17 mouse cellular contexts compared by ENCODE assay signal in genomic region chr17:73163597-73163996, GRCm38 (mm10). TPM values are rescaled to one million over a fixed set of nuclear protein-coding genes. Genes with fewer than 3 reads are reported as not detected.
DNase-seq lines count a peak whose midpoint lies in the region; ATAC-seq and TF ChIP-seq lines count a peak whose summit lies in the region.
"Had no signal": no experiment of that assay in that cellular context is flagged by ENCODE, and none has a peak within 500 bp of the region (broad histone marks: within the 10 kb centered on the region; RNA-seq: fewer than 3 reads in every experiment).

No protein-coding gene starts in this region.

- H3K4me2 ChIP-seq in midbrain, embryonic 11.5 days, result no peak overlapping the region
- no peak overlapping the region for H3K4me2 ChIP-seq in midbrain, embryonic 14.5 days (ENCODE audit: low read length)
- H3K4me2 ChIP-seq in CH12.LX (ENCODE audit: insufficient read depth, low read depth, poor library complexity, severe bottlenecking), result 0 out of 2 replicates have a peak overlapping the region, but pooled peaks have one; percentile 67
- no peak overlapping the region for H3K4me2 ChIP-seq in forebrain, embryonic 14.5 days (ENCODE audit: low read length)
- H3K4me2 ChIP-seq in neural tube, embryonic 15.5 days, result no peak overlapping the region
- no peak overlapping the region for H3K4me2 ChIP-seq in intestine, postnatal 0 days (replicated peaks; ENCODE audit: low read depth)
- H3K4me2 ChIP-seq: embryonic facial prominence, embryonic 12.5 days; kidney, embryonic 15.5 days; liver, embryonic 13.5 days had no signal

- H3K36me3 ChIP-seq in midbrain, embryonic 11.5 days (ENCODE audit: control insufficient read depth, insufficient read depth, low read length), result no peaks in the 10 kb centered on the region
- H3K36me3 ChIP-seq in midbrain, embryonic 14.5 days (ENCODE audit: control insufficient read depth, insufficient read depth, low read length), result no peaks in the 10 kb centered on the region
- peaks cover 2 to 3% of the 10 kb centered on the region in 2 experiments for H3K36me3 ChIP-seq in CH12.LX (replicated peaks in 1 of 2; ENCODE audit: control insufficient read depth in 1 of 2, insufficient read depth in 1 of 2, low read length in 1 of 2)
- peaks cover 8% of the 10 kb centered on the region; the same call in 1 of the 2 replicates for H3K36me3 ChIP-seq in forebrain, embryonic 14.5 days (ENCODE audit: control insufficient read depth, insufficient read depth, low read length)
- H3K36me3 ChIP-seq in neural tube, embryonic 15.5 days, result peaks cover 3% of the 10 kb centered on the region; the same call in 1 of the 2 replicates
- peaks cover 13% of the 10 kb centered on the region for H3K36me3 ChIP-seq in intestine, postnatal 0 days (ENCODE audit: control insufficient read depth, insufficient read depth)
- H3K36me3 ChIP-seq: embryonic facial prominence, embryonic 12.5 days; liver, embryonic 13.5 days had no signal

- ATAC-seq in midbrain, embryonic 11.5 days (ENCODE audit: low FRiP score), result no peak
- no peak for ATAC-seq in midbrain, embryonic 14.5 days (ENCODE audit: low FRiP score, low TSS enrichment)
- peak; percentile 16; the same call in 1 of the 2 replicates for ATAC-seq in neutrophil, adult 5-6 weeks (ENCODE audit: extremely low read depth, insufficient number of reproducible peaks, low FRiP score, poor library complexity, severe bottlenecking)
- ATAC-seq in forebrain, embryonic 14.5 days, result no peak
- ATAC-seq in neural tube, embryonic 15.5 days (ENCODE audit: low FRiP score), result no peak
- ATAC-seq in intestine, postnatal 0 days, result no peak

- H3K9me3 ChIP-seq in midbrain, embryonic 11.5 days (ENCODE audit: control insufficient read depth, low read length), result no peaks in the 10 kb centered on the region
- H3K9me3 ChIP-seq in midbrain, embryonic 14.5 days (ENCODE audit: control insufficient read depth, low read length), result no peaks in the 10 kb centered on the region
- no peaks in the 10 kb centered on the region for H3K9me3 ChIP-seq in CH12.LX (replicated peaks; ENCODE audit: low read length)
- H3K9me3 ChIP-seq in forebrain, embryonic 14.5 days (replicated peaks; ENCODE audit: control insufficient read depth, low read length), result no peaks in the 10 kb centered on the region
- no peaks in the 10 kb centered on the region for H3K9me3 ChIP-seq in neural tube, embryonic 15.5 days (replicated peaks)
- H3K9me3 ChIP-seq in intestine, postnatal 0 days (ENCODE audit: control insufficient read depth), result no peaks in the 10 kb centered on the region
- H3K9me3 ChIP-seq: embryonic facial prominence, embryonic 12.5 days; kidney, embryonic 15.5 days; liver, embryonic 13.5 days; midbrain, embryonic 10.5 days had no signal

- in situ Hi-C loops in CH12.LX (cut with MboI; ENCODE audit: low pct_ligation_motif_present, low pct_unique_long_range_greater_than_20kb, low sequenced_read_pairs), result no loop called here

- no peaks in the 10 kb centered on the region for H3K4me1 ChIP-seq in midbrain, embryonic 11.5 days (ENCODE audit: control insufficient read depth, insufficient read depth, low read length)
- no peaks in the 10 kb centered on the region for H3K4me1 ChIP-seq in midbrain, embryonic 14.5 days (ENCODE audit: control insufficient read depth, insufficient read depth, low read length)
- peaks cover 12 to 32% of the 10 kb centered on the region in 2 experiments for H3K4me1 ChIP-seq in CH12.LX (ENCODE audit: control insufficient read depth in 1 of 2, insufficient read depth in 2 of 2)
- H3K4me1 ChIP-seq in forebrain, embryonic 14.5 days (ENCODE audit: control insufficient read depth, insufficient read depth, low read length), result no peaks in the 10 kb centered on the region
- H3K4me1 ChIP-seq in neural tube, embryonic 15.5 days, result no peaks in the 10 kb centered on the region
- H3K4me1 ChIP-seq in intestine, postnatal 0 days (replicated peaks; ENCODE audit: control insufficient read depth, insufficient read depth, low read length), result no peaks in the 10 kb centered on the region; the same call in 1 of the 2 replicates
- H3K4me1 ChIP-seq: embryonic facial prominence, embryonic 12.5 days; kidney, embryonic 15.5 days; midbrain, embryonic 10.5 days had no signal

- dilution Hi-C loops in CH12.LX (cut with MboI; ENCODE audit: extremely low pct_ligation_motif_present, extremely low pct_unique_long_range_greater_than_20kb, low sequenced_read_pairs), result no loop called here

- no peak for TF ChIP-seq POLR2A in CH12.LX (IDR thresholded peaks at IDR 0.05; ENCODE audit: low read depth, low read length)

- TF ChIP-seq EP300 in CH12.LX (IDR thresholded peaks at IDR 0.05; ENCODE audit: low read length), result 0 out of 2 replicates have a peak, but pooled peaks have one; percentile 19

- no peak overlapping the region for H3K9ac ChIP-seq in midbrain, embryonic 11.5 days (ENCODE audit: low read length)
- no peak overlapping the region for H3K9ac ChIP-seq in midbrain, embryonic 14.5 days (replicated peaks; ENCODE audit: low read length)
- H3K9ac ChIP-seq in CH12.LX (ENCODE audit: insufficient read depth, low read depth), result no peak overlapping the region
- no peak overlapping the region for H3K9ac ChIP-seq in forebrain, embryonic 14.5 days (ENCODE audit: low read length)
- H3K9ac ChIP-seq in neural tube, embryonic 15.5 days (replicated peaks), result no peak overlapping the region
- no peak overlapping the region for H3K9ac ChIP-seq in intestine, postnatal 0 days (ENCODE audit: low read depth, low read length)
- H3K9ac ChIP-seq: embryonic facial prominence, embryonic 12.5 days; kidney, embryonic 15.5 days; liver, embryonic 13.5 days had no signal

- TF ChIP-seq CTCF in CH12.LX (conservative IDR thresholded peaks at IDR 0.05 in 1 of 2, IDR thresholded peaks at IDR 0.05 in 1 of 2; ENCODE audit: low read depth in 2 of 2, low read length in 2 of 2), result no peak
- TF ChIP-seq CTCF in intestine, postnatal 0 days (IDR thresholded peaks at IDR 0.05; ENCODE audit: low read depth), result no peak

- TF ChIP-seq RAD21 in CH12.LX (IDR thresholded peaks at IDR 0.05; ENCODE audit: low read depth, low read length), result no peak

- H3K27ac ChIP-seq in midbrain, embryonic 11.5 days (ENCODE audit: low read depth, low read length), result no peak overlapping the region
- H3K27ac ChIP-seq in midbrain, embryonic 14.5 days (replicated peaks; ENCODE audit: low read depth, low read length), result no peak overlapping the region
- H3K27ac ChIP-seq in CH12.LX (ENCODE audit: insufficient read depth, low read depth), result no peak overlapping the region
- H3K27ac ChIP-seq in forebrain, embryonic 14.5 days (ENCODE audit: low read depth, low read length), result no peak overlapping the region
- no peak overlapping the region for H3K27ac ChIP-seq in neural tube, embryonic 15.5 days (replicated peaks)
- H3K27ac ChIP-seq in intestine, postnatal 0 days (ENCODE audit: low read depth, low read length), result no peak overlapping the region
- H3K27ac ChIP-seq: embryonic facial prominence, embryonic 12.5 days; kidney, embryonic 15.5 days; liver, embryonic 13.5 days; midbrain, embryonic 10.5 days had no signal

- H3K27me3 ChIP-seq in midbrain, embryonic 11.5 days (ENCODE audit: control insufficient read depth, insufficient read depth, low read length), result no peaks in the 10 kb centered on the region
- H3K27me3 ChIP-seq in midbrain, embryonic 14.5 days (ENCODE audit: control insufficient read depth, insufficient read depth, low read length), result no peaks in the 10 kb centered on the region
- no peaks in the 10 kb centered on the region for H3K27me3 ChIP-seq in CH12.LX (replicated peaks)
- no peaks in the 10 kb centered on the region for H3K27me3 ChIP-seq in forebrain, embryonic 14.5 days (replicated peaks; ENCODE audit: control insufficient read depth, insufficient read depth, low read length)
- H3K27me3 ChIP-seq in neural tube, embryonic 15.5 days (replicated peaks), result no peaks in the 10 kb centered on the region
- H3K27me3 ChIP-seq in intestine, postnatal 0 days (replicated peaks; ENCODE audit: control insufficient read depth, insufficient read depth, low read length), result no peaks in the 10 kb centered on the region
- H3K27me3 ChIP-seq: embryonic facial prominence, embryonic 12.5 days; kidney, embryonic 15.5 days; liver, embryonic 13.5 days had no signal

- DNase-seq in midbrain, embryonic 11.5 days (ENCODE audit: low spot score, missing footprints), result peak; percentile 41
- no peak for DNase-seq in midbrain, embryonic 14.5 days
- DNase-seq in CH12.LX (ENCODE audit: extremely low read depth), result no peak
- no peak for DNase-seq in forebrain, embryonic 14.5 days (ENCODE audit: low spot score)
- DNase-seq: adrenal gland, adult 2 months; cerebellum, adult 11-12 months; gastrocnemius, postnatal 14 days; heart, postnatal 10 days; liver, embryonic 13.5 days; lung, postnatal 14 days had no signal

- H3K4me3 ChIP-seq in midbrain, embryonic 11.5 days (ENCODE audit: low read depth, low read length), result no peak overlapping the region
- no peak overlapping the region for H3K4me3 ChIP-seq in midbrain, embryonic 14.5 days (replicated peaks; ENCODE audit: low read depth, low read length)
- H3K4me3 ChIP-seq in CH12.LX (replicated peaks in 1 of 3; ENCODE audit: low read depth in 2 of 3, low read length in 2 of 3, poor library complexity in 1 of 3), result peak overlapping the region in 1 of 3 experiments; percentile 48
- H3K4me3 ChIP-seq in forebrain, embryonic 14.5 days (ENCODE audit: low read depth, low read length), result no peak overlapping the region
- H3K4me3 ChIP-seq in neural tube, embryonic 15.5 days (replicated peaks), result no peak overlapping the region
- H3K4me3 ChIP-seq in intestine, postnatal 0 days (ENCODE audit: low read depth, low read length), result no peak overlapping the region
- H3K4me3 ChIP-seq: embryonic facial prominence, embryonic 12.5 days; kidney, embryonic 15.5 days; liver, embryonic 13.5 days; midbrain, embryonic 10.5 days; myocyte had no signal

- WGBS in midbrain, embryonic 11.5 days, result 70% methylated on average over 3 of the region's 3 CpGs
- whole genome bisulfite sequencing in midbrain, embryonic 14.5 days, result 75% methylated on average over 3 of the region's 3 CpGs
- WGBS in forebrain, embryonic 14.5 days, result 74% methylated on average over 3 of the region's 3 CpGs
- WGBS in neural tube, embryonic 15.5 days, result 66% methylated on average over 3 of the region's 3 CpGs
- WGBS in intestine, postnatal 0 days, result 29% methylated on average over 3 of the region's 3 CpGs

- no peaks in the 10 kb centered on the region for H3K79me2 ChIP-seq in CH12.LX (replicated peaks; ENCODE audit: control insufficient read depth, extremely low read depth, insufficient read depth, poor library complexity, severe bottlenecking)

RNA-seq across cellular contexts. Expression of gene Lclat1, which starts 55.8 kb away (rescaled TPM):
- 14.1 and 14.3 TPM in 2 replicates for polyA plus RNA-seq in midbrain, embryonic 11.5 days (2014; fragmentation: Nextera tagmentation; extraction: Ambion mirVana)
- polyA plus RNA-seq in midbrain, embryonic 14.5 days (2014; fragmentation: Nextera tagmentation; extraction: Ambion mirVana), result 9.0 and 16.9 TPM in 2 replicates
- 6.2 and 7.0 TPM in 2 replicates for total RNA-seq in CH12.LX (2012; rRNA removed)
- 5.1 and 6.3 TPM in 2 replicates for total RNA-seq in CH12.LX (2014; rRNA removed)
- 7.7 and 9.6 TPM in 2 replicates for polyA plus RNA-seq in CH12.LX (2012; ENCODE audit: insufficient read length, low read depth)
- total RNA-seq in neutrophil, adult 5-6 weeks (2017), result 10.7 and 12.3 TPM in 2 replicates
- polyA plus RNA-seq in forebrain, embryonic 14.5 days (2014; fragmentation: Nextera tagmentation; extraction: Ambion mirVana), result 12.2 and 15.7 TPM in 2 replicates
- 12.9 and 14.2 TPM in 2 replicates for polyA plus RNA-seq in neural tube, embryonic 15.5 days (2015; fragmentation: Nextera tagmentation; extraction: Ambion mirVana)
- polyA plus RNA-seq in intestine, postnatal 0 days (2015; fragmentation: Nextera tagmentation; extraction: Ambion mirVana), result 21.0 and 24.3 TPM in 2 replicates
